Mouse (Mus musculus) heart, postnatal 0 days (tissue): ENCODE measurements around the gene Tmem179.

ENCODE experiments used
- CTCF ChIP-seq: IDR thresholded peaks from 2 replicates; pipeline ENCODE4 v1.5.1; 2016; ENCODE audit warnings: antibody characterized with exemption, control low read depth, low read depth
- EP300 ChIP-seq: IDR thresholded peaks from 2 replicates; pipeline ENCODE4 v1.6.1; 2016; ENCODE audit warnings: antibody characterized with exemption, low read depth

- TF ChIP-seq CTCF (no peak), EP300 (no peak)
These were observed 18.8 kb downstream of the Tmem179 start for GRCm38 (mm10) chr12:112497731-112498130.
